Mouse (Mus musculus): ENCODE data around the gene Sept11. TPM values are rescaled to one million over a fixed set of nuclear protein-coding genes. Genes with fewer than 3 reads are reported as not detected.

Sept11 gene
- total and polyA plus RNA-seq, 2 experiments from 2014 or later = 88.1 to 92.5 TPM

GRCm38 (mm10) chr5:93133445-93134244 is 40.4 kb downstream of the Sept11 start:
- peaks cover 13% of the 10 kb centered on the region; the same call in 1 of the 2 replicates for H3K4me1 ChIP-seq (ENCODE audit: insufficient read depth, low read length)
- WGBS = 21% methylated on average over 10 of the region's 10 CpGs

GRCm38 (mm10) chr5:93135368-93136107 is 42.3 kb downstream of the Sept11 start:
- H3K27ac ChIP-seq = no peak overlapping the region
- ATAC-seq (no peak), DNase-seq (ENCODE audit: low spot score) (no peak)
- TF ChIP-seq CTCF (IDR thresholded peaks at IDR 0.05; ENCODE audit: low read depth) = no peak
- H3K4me3 ChIP-seq (ENCODE audit: low read length) = no peak overlapping the region
- no peaks in the 10 kb centered on the region for H3K9me3 ChIP-seq (ENCODE audit: low read length)
- WGBS = 85% methylated on average over 10 of the region's 10 CpGs
- H3K4me2 ChIP-seq (ENCODE audit: low read depth, low read length) = no peak overlapping the region
- H3K9ac ChIP-seq (replicated peaks; ENCODE audit: low read length) = no peak overlapping the region
- H3K4me1 ChIP-seq (ENCODE audit: insufficient read depth, low read length) = peaks cover 6% of the 10 kb centered on the region; the same call in 1 of the 2 replicates
- no peaks in the 10 kb centered on the region for H3K27me3 ChIP-seq (ENCODE audit: insufficient read depth, low read length)
- peaks cover 6% of the 10 kb centered on the region; the same call in 1 of the 2 replicates for H3K36me3 ChIP-seq (ENCODE audit: insufficient read depth, low read length)

More at GRCm38 (mm10) chr5:93133445-93134244, 40.4 kb downstream of the Sept11 start:
- Histone ChIP-seq H3K27me3 (ENCODE audit: insufficient read depth, low read length) (no peaks in the 10 kb centered on the region), H3K36me3 (ENCODE audit: insufficient read depth, low read length) (no peaks in the 10 kb centered on the region), H3K4me2 (ENCODE audit: low read depth, low read length) (peak overlapping the region; percentile 40), H3K9me3 (ENCODE audit: low read length) (no peaks in the 10 kb centered on the region), H3K4me3 (ENCODE audit: low read length) (no peak overlapping the region), H3K27ac (peak overlapping the region; percentile 43; the same call in 1 of the 2 replicates), H3K9ac (replicated peaks; ENCODE audit: low read length) (0 out of 2 replicates have a peak overlapping the region, but pooled peaks have one; percentile 26)
- ATAC-seq = 0 out of 2 replicates have a peak, but pooled peaks have one; percentile 18
- no peak for TF ChIP-seq CTCF (IDR thresholded peaks at IDR 0.05; ENCODE audit: low read depth)
- peak; percentile 37 for DNase-seq (ENCODE audit: low spot score)

- H3K9me3 ChIP-seq (ENCODE audit: low read length) = no peaks in the 10 kb centered on the region
- H3K4me1 ChIP-seq (ENCODE audit: insufficient read depth, low read length) = peaks cover 6% of the 10 kb centered on the region; the same call in 1 of the 2 replicates
- H3K27ac ChIP-seq = no peak overlapping the region
- no peak overlapping the region for H3K4me2 ChIP-seq (ENCODE audit: low read depth, low read length)
- no peak overlapping the region for H3K4me3 ChIP-seq (ENCODE audit: low read length)
- ATAC-seq (peak; percentile 51; the same call in 1 of the 2 replicates), DNase-seq (ENCODE audit: low spot score) (no peak)
- WGBS = 49% methylated on average over 5 of the region's 5 CpGs
- H3K36me3 ChIP-seq (ENCODE audit: insufficient read depth, low read length) = peaks cover 16% of the 10 kb centered on the region; the same call in 1 of the 2 replicates
- no peak overlapping the region for H3K9ac ChIP-seq (replicated peaks; ENCODE audit: low read length)
- TF ChIP-seq CTCF (IDR thresholded peaks at IDR 0.05; ENCODE audit: low read depth) = no peak
- no peaks in the 10 kb centered on the region for H3K27me3 ChIP-seq (ENCODE audit: insufficient read depth, low read length)
These were observed 43.8 kb downstream of the Sept11 start for GRCm38 (mm10) chr5:93136956-93137586.

GRCm38 (mm10) chr5:93139350-93139749 is 46.1 kb downstream of the Sept11 start:
- 96% methylated on average over 9 of the region's 9 CpGs for WGBS
- ATAC-seq (no peak), DNase-seq (ENCODE audit: low spot score) (no peak)
- H3K9me3 ChIP-seq (ENCODE audit: low read length) = no peaks in the 10 kb centered on the region
- no peak overlapping the region for H3K4me3 ChIP-seq (ENCODE audit: low read length)
- no peak overlapping the region for H3K4me2 ChIP-seq (ENCODE audit: low read depth, low read length)
- TF ChIP-seq CTCF (IDR thresholded peaks at IDR 0.05; ENCODE audit: low read depth) = no peak
- H3K9ac ChIP-seq (replicated peaks; ENCODE audit: low read length) = no peak overlapping the region
- H3K4me1 ChIP-seq (ENCODE audit: insufficient read depth, low read length) = no peaks in the 10 kb centered on the region
- H3K27me3 ChIP-seq (ENCODE audit: insufficient read depth, low read length) = no peaks in the 10 kb centered on the region
- peaks cover 16% of the 10 kb centered on the region; the same call in 1 of the 2 replicates for H3K36me3 ChIP-seq (ENCODE audit: insufficient read depth, low read length)
- H3K27ac ChIP-seq = no peak overlapping the region

GRCm38 (mm10) chr5:93140747-93141146 is 47.5 kb downstream of the Sept11 start:
- H3K27me3 ChIP-seq (ENCODE audit: insufficient read depth, low read length) = no peaks in the 10 kb centered on the region
- 52% methylated on average over 5 of the region's 5 CpGs for WGBS
- H3K4me3 ChIP-seq (ENCODE audit: low read length) = no peak overlapping the region
- H3K9me3 ChIP-seq (ENCODE audit: low read length) = no peaks in the 10 kb centered on the region
- ATAC-seq (0 out of 2 replicates have a peak, but pooled peaks have one; percentile 18), DNase-seq (ENCODE audit: low spot score) (peak; percentile 44)
- H3K4me1 ChIP-seq (ENCODE audit: insufficient read depth, low read length) = no peaks in the 10 kb centered on the region
- no peak overlapping the region for H3K9ac ChIP-seq (replicated peaks; ENCODE audit: low read length)
- H3K4me2 ChIP-seq (ENCODE audit: low read depth, low read length) = no peak overlapping the region
- H3K36me3 ChIP-seq (ENCODE audit: insufficient read depth, low read length) = peaks cover 16% of the 10 kb centered on the region; the same call in 1 of the 2 replicates
- no peak overlapping the region for H3K27ac ChIP-seq
- no peak for TF ChIP-seq CTCF (IDR thresholded peaks at IDR 0.05; ENCODE audit: low read depth)

Data from hindbrain, postnatal 0 days (tissue).